Mouse (Mus musculus): ENCODE measurements around the gene Adamts2. TPM values are rescaled to one million over a fixed set of nuclear protein-coding genes. Genes with fewer than 3 reads are reported as not detected.

Gene Adamts2
- total RNA-seq, 2 experiments from 2014 or later, result 11.1 to 14.3 TPM

Other genes with a start within 250 kb of the Adamts2 start
- not detected for gene Cby3, start 247.6 kb upstream of the Adamts2 start, total RNA-seq (2021)
- 100 to 1,000 TPM; 242 to 260 TPM for gene Hnrnph1, start 225.1 kb upstream of the Adamts2 start, total RNA-seq (2021)
- gene Rufy1, start 171.0 kb upstream of the Adamts2 start, total RNA-seq (2021), result 10 to 100 TPM; 20.6 to 22.5 TPM
- gene Zfp354c, start 225.6 kb downstream of the Adamts2 start, total RNA-seq (2021), result 10 to 100 TPM; 63.3 to 63.8 TPM
- 1 to 10 TPM; 3.9 to 4.3 TPM for gene Zfp879, start 239.5 kb downstream of the Adamts2 start, total RNA-seq (2021)
- gene Grm6, start 248.6 kb downstream of the Adamts2 start, total RNA-seq (2021), result under 1 TPM in 1 of 2 experiments, not detected in 1; 0.08 TPM